Mouse (Mus musculus): Measurements from ENCODE around the gene Casc1. TPM values are rescaled to one million over a fixed set of nuclear protein-coding genes. Genes with fewer than 3 reads are reported as not detected.

Gene Casc1
- total RNA-seq (2021) = 0.33 and 0.64 TPM in 2 replicates
- long read RNA-seq, partial matches to known transcripts = 0 of 1 reads
- long read RNA-seq, other reads (novel, unspliced or antisense) = 1 of 1 reads

DNA sequence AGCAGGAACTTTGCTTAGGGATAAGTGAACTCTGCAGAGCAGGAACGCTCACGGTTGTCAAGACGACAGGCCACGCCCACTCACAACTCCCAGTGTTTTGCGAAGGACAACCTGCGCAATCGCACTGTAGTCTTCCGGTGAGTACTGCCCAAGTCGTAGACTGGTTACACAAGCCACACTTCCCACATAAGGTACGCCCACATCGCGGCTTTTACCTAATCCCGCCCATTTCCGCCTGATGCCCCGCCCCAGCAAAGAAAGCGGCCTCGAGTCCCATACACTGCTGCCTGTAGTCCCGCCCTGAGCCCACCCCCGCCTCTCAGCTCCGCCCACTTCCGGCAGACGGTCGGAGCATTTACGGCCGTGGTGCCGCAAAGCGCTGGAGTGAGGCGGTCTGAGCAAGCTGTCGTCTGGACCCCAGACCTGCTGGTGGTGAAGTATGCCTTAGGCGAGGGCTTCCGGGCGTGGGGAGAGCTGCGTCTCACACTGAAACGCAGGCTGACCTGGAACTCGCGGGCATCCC lies at the start of gene Casc1, which contains the start of gene Etfrf1:
Gene Casc1, minus strand, starts transcription at position 190 of the 523 bp plus-strand sequence.
Gene Etfrf1, plus strand, starts transcription at position 319 of the 523 bp plus-strand sequence.
- DNase-seq = peak; percentile 97

DNA sequence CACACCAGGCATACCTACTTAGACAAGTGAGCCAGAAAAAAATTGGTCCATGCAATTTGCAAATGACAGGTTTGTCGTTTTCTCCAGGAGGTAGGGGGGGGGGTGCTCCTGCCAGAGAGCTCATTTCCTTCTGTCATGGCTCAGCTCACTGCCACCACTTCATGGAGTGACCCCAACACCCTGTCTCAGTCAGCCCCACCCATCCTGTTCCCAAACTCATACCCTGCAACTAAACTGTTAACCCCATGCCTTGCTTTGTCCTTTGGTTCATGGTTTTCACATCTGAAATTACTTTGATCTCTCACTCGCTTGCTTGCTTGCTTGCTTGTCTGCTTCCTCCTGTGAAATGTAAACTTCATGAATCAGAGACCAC lies 45.9 kb upstream of the Casc1 start:
- no peak for DNase-seq

DNA sequence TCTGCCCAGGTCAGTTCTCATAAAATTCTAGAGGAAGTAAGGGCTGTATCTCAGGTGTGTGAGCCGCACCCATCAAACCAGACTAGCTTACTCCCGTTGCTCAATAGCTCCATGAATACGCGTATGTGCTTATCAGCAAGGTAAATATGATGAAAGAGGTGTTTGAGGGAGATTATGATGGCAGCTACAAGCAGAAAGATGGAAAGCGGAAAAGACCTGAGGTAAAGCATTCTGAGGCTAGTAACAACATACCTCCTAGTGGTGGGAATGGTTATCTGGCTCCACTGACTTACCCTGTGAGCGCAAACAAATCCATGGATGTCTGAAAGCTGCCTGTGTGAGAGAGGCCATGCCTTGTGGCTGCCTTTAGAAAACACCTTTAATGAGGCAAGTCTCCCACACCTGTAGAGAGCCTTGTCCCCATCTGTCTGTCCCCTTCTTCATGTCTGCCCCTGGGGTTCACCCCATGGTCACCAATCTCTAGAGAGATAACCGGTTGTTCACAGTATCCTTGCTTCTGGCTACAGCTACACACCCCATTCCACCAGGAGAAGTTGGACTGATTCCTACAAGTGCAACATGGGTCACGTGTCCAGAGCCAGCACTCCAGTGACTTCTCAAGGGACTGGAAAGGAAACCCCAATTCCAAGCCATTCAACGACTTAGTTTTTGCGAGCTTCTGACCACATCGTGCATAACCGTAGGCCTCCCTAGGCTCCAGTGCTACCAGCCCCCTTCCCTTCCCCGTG lies 45.3 kb upstream of the Casc1 start:
- no peak for DNase-seq

DNA sequence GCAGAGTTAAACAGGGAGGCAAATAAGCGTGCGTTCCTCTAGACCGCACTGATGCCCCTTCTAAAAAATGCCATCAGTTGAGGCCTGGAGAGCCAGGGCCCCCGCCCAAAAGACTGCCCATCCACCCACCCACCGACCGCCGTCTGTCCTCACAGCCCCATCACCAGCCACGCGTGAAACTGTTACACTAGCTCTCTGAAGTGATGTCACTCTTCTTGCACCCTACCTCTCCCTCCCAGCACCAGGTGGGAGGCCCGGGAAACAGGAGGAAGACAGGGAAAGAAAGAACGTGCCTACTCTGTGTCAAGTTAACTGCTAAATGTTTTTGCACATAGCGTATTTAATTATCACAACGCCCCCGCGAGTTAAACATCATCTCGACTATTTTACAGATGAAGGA lies 40.0 kb upstream of the Casc1 start:
- no peak for DNase-seq

DNA sequence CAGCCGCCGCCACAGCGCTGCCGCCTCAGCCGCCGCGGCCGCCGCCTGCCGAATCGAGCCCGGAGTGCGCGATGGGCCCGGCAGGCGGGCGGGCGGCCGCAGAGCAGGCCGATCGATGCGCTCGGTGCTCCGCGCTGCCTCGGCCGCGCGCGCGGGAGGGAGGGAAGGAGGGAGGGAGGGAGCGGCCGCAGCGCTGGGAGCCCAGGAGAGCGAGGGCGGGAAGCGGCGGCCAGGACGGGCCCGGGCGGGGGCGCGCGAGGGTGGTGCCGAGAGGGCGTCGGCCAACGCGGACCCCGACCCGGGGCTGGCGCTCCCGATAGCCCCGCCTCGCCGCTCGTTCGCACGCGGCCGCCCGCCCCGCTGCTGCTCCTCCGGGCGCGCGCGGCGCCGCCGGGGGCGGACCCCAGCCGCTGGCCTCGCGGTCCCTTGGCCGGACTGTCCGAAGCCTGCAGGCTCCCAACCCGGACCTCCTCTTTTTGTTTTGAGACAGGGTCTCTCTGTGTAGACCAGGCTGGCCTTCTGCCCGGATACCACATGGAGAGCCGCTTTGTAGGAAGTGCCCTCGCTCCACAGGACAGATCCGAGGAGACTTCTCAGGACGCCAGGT lies 39.5 kb upstream of the Casc1 start, which contains the start of gene Kras:
Gene Kras, minus strand, starts transcription at position 55 of the 607 bp plus-strand sequence.
- DNase-seq = peak; percentile 95

DNA sequence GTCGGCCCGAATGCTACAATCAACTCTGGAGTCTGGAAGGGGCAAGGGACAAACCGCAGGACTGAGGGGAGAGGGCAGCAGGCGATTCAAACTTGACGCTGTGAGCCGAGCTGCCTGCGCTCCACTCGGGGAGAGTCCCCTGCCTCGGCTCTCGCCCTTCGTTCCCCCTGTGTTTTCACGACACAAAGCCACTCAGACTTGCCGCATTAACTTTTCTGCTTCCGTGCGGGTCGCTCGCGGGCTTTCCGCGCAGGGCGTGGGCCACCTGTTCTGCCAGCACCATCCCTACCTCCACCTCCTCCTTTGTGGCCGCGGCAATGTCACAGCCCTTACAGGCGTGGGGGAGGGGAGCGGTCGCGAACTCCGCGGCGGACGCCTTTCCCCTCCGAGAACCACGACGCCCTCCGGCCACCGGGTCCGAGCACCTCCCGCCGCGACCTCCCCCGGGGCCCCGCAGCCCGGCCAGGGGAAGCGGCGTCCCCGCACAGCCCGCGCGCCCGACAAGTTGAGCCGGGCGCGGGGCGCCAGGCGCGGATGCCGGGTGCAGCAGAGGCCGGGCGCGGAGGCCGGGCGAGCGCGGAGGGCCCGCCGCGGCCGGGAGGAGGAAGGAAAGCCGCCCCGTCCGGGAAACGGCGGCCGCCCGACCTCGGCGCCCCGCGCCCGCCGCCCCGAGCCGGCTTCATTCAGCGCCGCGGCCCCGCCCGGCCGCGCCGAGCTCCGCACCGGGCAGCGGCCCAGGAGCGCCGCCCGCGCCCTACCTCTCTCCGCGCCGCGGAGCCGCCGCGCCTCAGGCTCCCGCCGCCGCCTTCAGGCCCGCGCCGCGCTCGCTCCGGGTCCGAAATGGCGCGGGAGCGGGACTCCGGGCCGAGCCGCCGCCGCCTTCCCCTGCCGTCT lies 38.7 kb upstream of the Casc1 start:
- peak; percentile 64 for DNase-seq

DNA sequence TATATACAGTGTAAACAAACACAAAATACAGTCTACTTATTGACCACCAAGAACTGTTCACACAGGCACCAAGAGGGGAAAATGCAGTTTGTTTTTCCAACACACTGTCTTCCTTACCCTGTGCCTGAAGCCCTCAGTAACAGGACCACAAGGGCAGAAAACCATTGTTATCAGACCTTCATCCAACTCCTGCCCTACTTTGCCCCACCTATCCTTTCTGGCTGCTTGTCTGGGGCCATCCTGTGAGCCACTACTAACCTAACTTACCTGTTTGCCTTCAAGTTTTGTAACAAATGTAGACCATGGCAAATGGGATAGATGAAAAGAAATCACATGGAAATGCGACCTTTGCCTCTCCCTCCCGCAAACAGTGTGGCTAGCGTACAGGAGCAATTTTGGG lies 37.1 kb upstream of the Casc1 start:
- no peak for DNase-seq

DNA sequence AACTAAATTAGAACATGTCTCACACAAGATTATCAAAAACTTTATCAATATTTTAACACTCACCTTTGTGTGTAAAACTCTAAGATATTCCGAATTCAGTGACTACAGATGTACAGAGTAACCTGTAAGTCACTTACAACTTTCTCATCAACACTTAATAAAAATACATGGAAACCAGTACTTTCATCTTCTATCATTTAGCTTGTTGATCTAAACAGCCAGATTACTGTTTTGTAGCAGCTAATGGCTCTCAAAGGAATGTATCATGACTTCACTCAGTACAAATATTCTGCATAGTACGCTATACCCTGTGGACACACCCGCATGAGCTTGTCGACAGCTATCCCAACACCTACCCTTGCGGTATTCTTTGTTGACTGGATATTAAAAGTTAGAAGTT lies 36.0 kb upstream of the Casc1 start:
- DNase-seq = no peak

DNA sequence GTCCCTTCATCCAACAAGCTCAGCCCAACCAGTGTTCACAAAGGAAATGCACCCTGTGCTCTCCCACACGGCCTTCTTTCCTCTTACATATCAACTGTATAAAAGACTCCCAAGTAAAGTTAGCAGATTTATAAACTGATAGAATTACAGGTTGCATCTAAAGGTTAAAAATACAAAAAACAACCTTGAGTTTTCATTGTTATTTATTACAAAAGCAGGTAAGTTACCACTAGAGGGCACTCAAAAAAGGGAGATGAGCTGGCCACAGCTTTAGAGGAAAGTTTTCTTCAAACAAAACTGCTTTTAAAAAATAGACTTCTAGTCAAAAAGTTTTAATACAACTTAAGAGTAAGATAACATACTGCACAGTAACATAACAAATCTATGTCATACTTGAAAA lies 31.7 kb upstream of the Casc1 start:
- DNase-seq = no peak

DNA sequence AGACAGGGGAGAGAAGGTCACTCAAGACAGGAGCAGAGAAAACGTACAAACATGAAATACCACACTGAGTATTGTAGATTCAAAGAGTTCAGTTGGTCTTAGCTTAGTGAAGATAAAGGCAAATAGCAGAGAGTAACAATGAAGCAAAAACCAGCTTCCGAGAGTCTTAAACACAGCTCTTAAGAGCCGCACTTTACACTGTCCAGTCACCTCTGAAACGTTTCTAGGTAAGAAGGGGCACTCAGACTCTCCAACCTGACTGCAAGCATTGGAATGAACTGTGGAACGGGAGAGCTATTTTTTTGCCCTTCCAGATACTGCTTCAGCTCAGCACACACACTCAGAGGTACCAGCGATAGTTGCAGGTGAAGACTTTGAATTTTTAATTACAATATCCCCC lies 29.5 kb upstream of the Casc1 start:
- no peak for DNase-seq

DNA sequence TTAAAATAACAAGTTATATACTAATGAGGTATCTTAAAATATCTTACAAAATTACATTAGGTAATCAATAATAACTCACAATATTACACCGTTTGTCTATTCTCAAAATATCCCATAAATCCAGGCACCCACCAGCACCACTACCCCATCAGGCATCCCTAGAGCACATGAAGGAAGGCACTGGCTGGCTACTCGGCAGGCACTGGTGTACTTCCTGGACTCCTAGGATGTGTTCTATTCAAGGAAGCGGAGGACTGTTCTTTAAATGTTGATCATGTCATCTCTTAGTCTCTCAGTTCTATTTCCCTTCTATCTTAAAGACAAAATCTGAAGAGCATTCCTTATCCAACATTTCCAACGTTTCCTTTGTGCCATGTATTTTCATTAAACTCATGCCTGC lies 26.3 kb upstream of the Casc1 start:
- DNase-seq = no peak

DNA sequence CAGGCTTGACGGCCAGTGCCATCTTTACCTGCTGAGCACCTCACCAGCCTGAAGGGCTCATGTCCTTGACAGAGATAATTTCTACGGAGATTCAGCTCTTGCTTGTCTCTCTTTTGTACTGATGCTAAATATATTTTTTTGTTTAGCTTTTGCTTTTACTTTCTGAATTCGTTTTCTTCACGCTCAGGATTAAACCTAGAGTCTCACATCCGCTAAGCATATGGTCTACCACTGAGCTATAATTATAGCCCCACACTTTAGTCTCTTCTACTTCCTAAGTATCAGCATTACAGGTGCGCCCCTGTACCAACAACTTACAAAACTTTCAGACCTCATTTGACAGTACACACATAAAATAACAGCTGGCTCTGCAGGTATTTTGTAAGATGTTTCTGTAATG lies 24.6 kb upstream of the Casc1 start:
- no peak for DNase-seq

DNA sequence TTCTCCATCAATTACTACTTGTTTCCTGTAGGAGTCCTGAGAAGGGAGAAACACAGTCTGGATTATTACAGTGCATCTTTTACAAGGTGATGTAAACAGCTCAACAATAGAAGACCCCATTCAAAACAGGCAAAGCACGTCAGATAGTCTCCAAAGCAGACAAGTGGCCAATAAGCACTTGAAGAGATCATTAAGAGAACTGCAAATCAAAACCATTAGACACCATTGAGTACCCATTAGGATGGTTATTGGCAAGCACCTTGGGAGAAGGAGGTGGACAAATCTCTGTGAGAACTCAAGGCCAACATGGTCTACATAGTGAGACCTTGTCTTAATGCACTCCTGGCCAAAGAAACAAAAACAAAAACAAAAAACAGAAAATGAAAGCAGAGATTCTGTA lies 23.6 kb upstream of the Casc1 start:
- DNase-seq = no peak

DNA sequence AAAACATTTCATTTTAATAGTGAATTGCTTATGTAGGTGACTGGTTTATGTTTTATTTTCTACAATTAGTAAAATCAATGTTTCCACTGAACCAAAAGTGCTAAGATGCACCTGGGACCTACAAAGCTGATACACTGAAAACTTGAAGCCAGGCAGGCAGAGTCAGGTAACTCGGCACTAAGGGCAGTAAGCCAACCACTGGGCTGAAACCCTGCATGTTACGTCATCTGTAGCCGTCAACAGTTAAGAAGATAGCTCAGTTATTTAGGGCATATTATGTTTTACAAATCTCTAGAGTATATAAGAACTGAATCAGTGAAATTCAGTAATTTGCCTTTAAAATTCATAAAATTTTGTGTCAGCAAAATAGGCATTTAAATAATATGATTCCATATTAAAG lies 15.5 kb upstream of the Casc1 start:
- no peak for DNase-seq

DNA sequence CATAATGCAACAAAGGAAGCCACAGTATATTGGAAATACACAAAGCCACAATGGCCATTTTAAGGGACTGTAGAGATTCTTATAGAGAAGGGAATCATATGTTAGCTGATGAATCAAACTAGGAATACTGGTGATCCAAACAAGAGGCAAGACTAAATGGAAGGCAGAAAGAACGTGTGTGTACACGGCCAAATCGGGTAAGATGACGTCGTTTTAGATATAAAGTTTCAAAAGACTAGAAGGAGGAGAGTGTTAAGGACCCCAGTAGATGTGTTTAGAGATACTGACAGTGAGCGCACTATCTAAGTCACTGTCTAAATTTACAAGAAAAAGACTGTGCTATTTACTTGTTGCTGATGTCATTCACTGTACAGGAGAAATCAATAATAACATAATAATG lies 13.4 kb upstream of the Casc1 start:
- no peak for DNase-seq

DNA sequence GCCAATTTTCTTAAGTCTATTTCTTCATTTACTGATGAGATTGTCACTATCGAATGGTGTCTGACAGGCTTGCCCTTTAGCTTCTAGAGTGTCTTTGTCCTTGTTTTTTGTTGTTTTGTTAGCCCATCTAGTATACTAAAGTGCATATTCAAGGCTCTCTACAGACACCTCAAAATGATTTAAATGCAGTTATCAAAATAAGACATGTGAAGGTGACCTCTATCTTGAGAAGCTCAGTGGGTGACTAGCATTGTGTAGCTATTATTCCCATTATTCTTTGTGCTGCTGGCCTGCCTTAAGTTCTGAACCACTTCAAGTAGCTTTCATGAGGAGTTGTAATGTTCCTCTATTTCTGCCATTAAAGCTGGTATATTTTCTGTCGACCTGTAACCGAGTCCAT lies 5.0 kb upstream of the Casc1 start:
- DNase-seq = no peak

DNA sequence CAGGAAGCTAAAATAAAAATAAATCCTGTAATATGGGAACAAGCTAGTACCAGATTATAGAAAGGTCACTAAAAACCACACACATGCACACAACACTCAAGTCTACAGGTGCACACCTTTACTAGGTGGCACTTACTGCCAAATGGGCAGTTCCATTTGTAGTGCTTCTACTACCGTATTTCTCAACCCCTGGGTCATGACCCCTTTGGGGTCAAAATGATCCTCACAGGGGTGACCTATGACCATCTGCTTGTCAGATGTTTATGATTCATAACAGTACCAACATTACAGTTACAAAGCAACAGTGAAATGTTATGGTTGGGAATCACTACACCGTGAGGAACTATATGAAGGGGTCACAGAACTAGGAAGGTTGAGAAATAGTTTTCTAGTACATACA lies 3.1 kb upstream of the Casc1 start:
- no peak for DNase-seq

DNA sequence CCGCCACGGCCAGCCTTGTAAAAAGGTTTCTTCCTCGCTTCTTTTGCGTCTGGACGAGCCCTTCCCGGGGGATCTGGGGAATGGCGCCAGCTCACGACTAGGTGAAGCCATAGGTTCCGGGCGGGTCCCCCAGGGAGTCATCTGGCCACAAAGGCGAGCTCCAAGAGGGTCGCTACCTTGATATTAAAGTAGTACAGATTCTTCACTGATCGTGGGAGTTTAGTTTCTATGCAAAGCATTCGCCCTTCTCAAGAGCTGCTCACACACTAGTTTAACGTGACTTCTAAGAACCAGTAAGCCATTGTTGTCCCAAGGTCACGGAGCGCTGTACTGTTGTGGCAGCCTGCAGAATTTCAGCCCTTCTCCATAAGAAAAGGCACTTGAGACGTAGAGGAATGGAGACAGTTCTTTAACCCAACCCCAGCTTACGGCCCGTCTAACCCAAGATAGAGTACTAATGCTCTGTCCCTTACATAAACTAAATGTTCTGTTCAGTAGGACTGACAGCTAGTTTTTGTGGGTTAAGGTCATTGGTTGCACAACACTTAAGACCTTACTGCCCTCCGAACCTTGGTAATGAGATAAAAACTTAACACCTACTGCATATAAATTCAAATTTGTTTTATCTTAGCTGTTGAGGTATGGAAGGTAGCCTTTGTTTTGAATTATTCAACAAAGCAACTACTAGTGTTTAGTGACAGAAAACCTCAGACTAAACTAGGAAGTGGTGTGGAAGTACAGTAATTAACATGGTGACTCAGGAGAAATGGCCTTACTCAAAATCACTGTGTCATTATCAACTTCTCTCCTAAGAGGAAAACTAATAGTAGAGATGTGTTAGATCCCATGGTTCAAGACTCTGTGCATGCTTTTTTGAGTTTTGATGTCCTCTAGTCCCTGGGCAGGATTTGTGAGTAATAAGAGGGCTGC lies 836 bp upstream of the Casc1 start:
- DNase-seq = no peak

DNA sequence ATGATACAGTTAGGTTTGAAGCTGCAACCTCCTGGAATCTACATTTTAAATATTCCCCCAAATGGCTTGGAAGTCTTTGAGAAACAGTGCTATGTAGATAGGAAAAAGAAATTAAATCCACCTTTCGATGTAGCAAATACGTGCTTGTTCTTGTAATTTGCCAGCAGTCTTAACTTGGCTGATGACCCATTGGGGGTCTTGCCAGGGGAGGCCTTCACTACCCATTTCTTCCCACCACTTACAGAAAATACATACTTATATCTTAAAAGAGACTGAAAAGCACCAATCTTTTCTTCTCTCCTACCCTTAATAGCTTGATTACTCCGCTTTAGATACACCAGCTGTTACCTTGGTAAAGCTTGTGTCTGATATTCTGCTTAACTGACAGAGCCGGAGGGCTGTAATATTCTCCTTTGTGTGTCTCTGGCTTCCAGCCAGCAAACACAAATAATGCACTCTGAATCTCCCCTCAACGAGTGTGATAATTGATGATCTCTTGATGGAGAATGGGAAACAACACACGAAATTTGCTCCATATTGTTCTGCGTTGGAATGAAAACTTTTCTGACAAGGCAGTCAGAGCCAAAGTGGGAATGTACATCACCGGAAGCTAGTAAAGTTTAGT lies 637 bp downstream of the Casc1 start:
- no peak for DNase-seq

DNA sequence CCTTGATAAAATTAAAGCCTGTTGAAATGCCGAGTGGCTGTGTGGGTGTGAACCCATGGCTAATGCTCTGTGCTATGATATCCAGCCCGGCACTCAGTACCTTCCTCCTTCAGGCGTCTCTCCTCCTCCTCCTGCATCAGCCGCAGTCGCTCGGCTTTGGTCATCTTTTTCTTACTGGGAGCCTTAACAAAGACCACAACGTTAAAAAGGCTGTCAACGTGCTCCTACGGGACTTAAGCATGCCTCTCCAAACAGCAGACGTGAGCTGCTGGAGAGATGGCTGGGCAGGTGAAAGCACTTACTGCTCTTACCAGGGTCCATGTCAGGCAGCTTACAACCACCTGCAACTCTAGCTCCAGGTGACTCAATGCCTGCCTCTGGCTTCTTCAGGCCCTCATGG lies 5.7 kb downstream of the Casc1 start:
- no peak for DNase-seq

DNA sequence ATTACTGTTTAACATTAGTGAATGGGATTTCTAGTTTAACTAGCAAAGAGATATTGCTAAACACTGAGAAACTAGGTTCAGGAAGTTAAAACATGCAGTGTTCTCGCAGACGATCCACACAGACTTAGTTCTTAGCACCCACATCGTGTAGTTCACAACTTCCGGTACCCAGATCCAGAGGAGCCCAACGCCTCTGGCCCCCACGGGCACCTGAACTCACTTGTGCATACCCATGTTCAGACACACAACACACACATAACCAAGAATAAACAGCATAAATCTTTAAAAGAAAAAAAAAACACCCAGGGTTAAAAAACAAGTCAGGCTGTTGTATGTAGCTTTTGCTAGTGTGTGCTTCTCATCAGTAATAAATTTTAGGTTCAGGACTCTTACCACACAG lies 6.4 kb downstream of the Casc1 start:
- no peak for DNase-seq
